Mouse (Mus musculus) adrenal gland, adult 18-20 months (tissue): ENCODE results near the gene Shisa9. TPM values are rescaled to one million over a fixed set of nuclear protein-coding genes. Genes with fewer than 3 reads are reported as not detected.

Experiments
- DNase-seq, 2 experiments: peaks; one replicate each; pipeline ENCODE4 v3.0.0; 2021 to 2022; ENCODE audit warnings: low spot score in 2 of 2
- total RNA-seq, 2 experiments: library from RNA; stranded (reverse); gene quantifications; 1 replicate in 1 of 2; 2 replicates in 1 of 2; pipeline ENCODE4 v1.2.3; 2021

Gene Shisa9
- total RNA-seq, 2 experiments from 2014 or later = 4.3 to 5.5 TPM

- DNase-seq = no peak
These were observed 323.5 kb downstream of the Shisa9 start for GRCm38 (mm10) chr16:12307318-12307965.

- no peak for DNase-seq
These were observed 325.9 kb downstream of the Shisa9 start for GRCm38 (mm10) chr16:12309826-12310225.

GRCm38 (mm10) chr16:12315627-12316026 is 331.7 kb downstream of the Shisa9 start:
- DNase-seq = no peak

Other genes with a start within 250 kb of the Shisa9 start
- 10 to 100 TPM; 40.6 to 45.4 TPM for gene Cpped1, start 74.7 kb upstream of the Shisa9 start, total RNA-seq